Mouse (Mus musculus): Measurements from ENCODE around the gene Ezh1. TPM values are rescaled to one million over a fixed set of nuclear protein-coding genes. Genes with fewer than 3 reads are reported as not detected.

The Ezh1 gene
- polyA plus RNA-seq, 1 experiment from 2014 or later = 12.7 TPM

DNA sequence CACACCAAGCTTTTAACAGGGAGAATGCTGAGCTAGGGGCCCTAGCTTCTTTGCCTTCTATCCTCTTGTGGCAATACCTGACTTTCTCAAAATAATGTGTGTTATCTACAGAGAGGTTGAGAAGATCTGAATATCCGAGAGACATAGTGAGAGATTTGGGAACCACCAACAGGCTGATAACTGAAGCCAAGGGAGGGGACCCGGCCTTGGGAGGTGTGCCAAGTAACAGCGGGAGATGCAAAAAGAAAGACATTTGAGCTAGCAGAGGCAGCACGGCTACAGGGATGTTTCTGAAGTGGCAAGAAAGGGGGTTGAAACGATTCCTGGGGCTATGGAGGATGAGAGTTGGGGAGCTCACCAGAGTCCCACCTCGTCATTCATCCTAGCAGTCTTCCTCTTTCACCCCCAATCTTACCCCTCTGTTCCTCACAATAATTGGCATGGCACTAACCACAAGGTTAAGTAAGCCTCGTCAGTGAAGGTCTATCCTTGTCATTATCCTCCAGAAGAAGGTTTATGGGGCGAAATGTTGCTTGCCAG lies 3.2 kb upstream of the Ezh1 start:
- Histone ChIP-seq H3K4me3 (ENCODE audit: low read depth, low read length) (no peak overlapping the region), H3K4me2 (ENCODE audit: low read depth, severe bottlenecking) (no peak overlapping the region), H3K9ac (ENCODE audit: low read length) (no peak overlapping the region), H3K27me3 (ENCODE audit: control insufficient read depth, insufficient read depth, low read length) (no peaks in the 10 kb centered on the region), H3K36me3 (ENCODE audit: control insufficient read depth, insufficient read depth, low read length) (no peaks in the 10 kb centered on the region), H3K4me1 (ENCODE audit: control insufficient read depth, insufficient read depth, low read length) (peaks cover 20% of the 10 kb centered on the region), H3K27ac (replicated peaks; ENCODE audit: low read depth, low read length) (no peak overlapping the region; the same call in 1 of the 2 replicates), H3K9me3 (ENCODE audit: control insufficient read depth, low read length) (no peaks in the 10 kb centered on the region)
- 44% methylated on average over 8 of the region's 8 CpGs for WGBS
- ATAC-seq (ENCODE audit: insufficient number of reproducible peaks, low FRiP score, low TSS enrichment, low read depth) (no peak), DNase-seq (ENCODE audit: low spot score) (no peak)

DNA sequence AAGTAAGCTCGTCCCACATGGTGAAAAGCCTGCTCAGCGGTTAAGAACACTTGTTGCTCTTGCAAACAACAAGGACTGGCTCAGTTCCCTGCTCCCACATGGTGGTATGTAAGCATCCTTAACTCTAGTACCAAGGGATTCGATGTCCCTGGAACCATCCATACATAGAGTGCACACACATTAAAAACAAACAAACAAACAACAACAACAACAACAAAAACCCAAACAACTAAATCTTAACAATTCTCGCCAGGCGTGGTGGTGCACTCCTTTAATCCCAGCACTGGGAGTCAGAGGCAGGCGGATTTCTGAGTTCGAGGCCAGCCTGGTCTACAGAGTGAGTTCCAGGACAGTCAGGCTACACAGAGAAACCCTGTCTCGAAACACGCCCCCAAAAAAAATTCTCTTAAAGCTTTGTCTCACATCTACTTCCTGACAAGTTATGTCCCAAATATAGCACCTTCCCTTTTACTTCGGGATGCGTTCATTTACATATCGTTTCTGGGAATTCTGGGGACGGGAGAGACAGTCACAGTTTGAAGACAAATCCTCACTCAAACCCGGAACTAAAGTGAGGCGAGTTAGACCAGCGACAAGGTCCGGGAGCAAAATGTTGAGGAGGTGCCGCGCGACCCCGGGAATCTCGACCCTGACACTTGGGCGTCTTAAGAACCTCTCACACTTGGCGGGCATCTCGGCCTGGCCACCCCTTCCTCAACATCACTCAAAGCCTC lies 765 bp downstream of the Ezh1 start:
- peak overlapping the region; percentile 69 for H3K9ac ChIP-seq (ENCODE audit: low read length)
- peak overlapping the region; percentile 85 for H3K4me3 ChIP-seq (ENCODE audit: low read depth, low read length)
- no peaks in the 10 kb centered on the region for H3K36me3 ChIP-seq (ENCODE audit: control insufficient read depth, insufficient read depth, low read length)
- H3K9me3 ChIP-seq (ENCODE audit: control insufficient read depth, low read length) = no peaks in the 10 kb centered on the region
- DNase-seq (ENCODE audit: low spot score) (no peak), ATAC-seq (ENCODE audit: insufficient number of reproducible peaks, low FRiP score, low TSS enrichment, low read depth) (no peak)
- H3K27ac ChIP-seq (replicated peaks; ENCODE audit: low read depth, low read length) = no peak overlapping the region
- 19% methylated on average over 25 of the region's 25 CpGs for WGBS
- H3K4me1 ChIP-seq (ENCODE audit: control insufficient read depth, insufficient read depth, low read length) = peaks cover 6% of the 10 kb centered on the region
- peak overlapping the region; percentile 83 for H3K4me2 ChIP-seq (ENCODE audit: low read depth, severe bottlenecking)
- no peaks in the 10 kb centered on the region for H3K27me3 ChIP-seq (ENCODE audit: control insufficient read depth, insufficient read depth, low read length)

DNA sequence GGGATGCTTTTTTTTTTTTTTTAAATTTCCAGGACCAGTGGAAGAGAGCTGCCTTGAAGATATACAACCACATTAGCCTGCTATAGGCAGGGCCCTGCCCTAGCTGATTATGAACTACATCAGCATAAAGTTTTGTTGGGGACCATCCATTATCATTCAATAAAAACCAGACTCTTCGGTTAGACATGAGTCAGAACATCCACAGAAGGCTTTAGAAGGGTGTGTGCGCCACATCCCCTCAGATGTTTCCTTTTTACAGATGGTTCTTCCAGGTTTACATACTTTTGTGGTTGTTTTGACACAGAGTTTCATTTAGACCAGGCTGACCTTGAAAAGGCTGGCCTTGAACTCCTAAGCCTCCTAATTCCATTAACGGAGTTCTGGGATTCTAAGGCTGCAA lies 1.9 kb downstream of the Ezh1 start:
- Histone ChIP-seq H3K27me3 (ENCODE audit: control insufficient read depth, insufficient read depth, low read length) (no peaks in the 10 kb centered on the region), H3K4me3 (ENCODE audit: low read depth, low read length) (no peak overlapping the region), H3K4me1 (ENCODE audit: control insufficient read depth, insufficient read depth, low read length) (no peaks in the 10 kb centered on the region), H3K9me3 (ENCODE audit: control insufficient read depth, low read length) (no peaks in the 10 kb centered on the region), H3K27ac (replicated peaks; ENCODE audit: low read depth, low read length) (no peak overlapping the region), H3K9ac (ENCODE audit: low read length) (no peak overlapping the region), H3K4me2 (ENCODE audit: low read depth, severe bottlenecking) (no peak overlapping the region), H3K36me3 (ENCODE audit: control insufficient read depth, insufficient read depth, low read length) (no peaks in the 10 kb centered on the region)
- ATAC-seq (ENCODE audit: insufficient number of reproducible peaks, low FRiP score, low TSS enrichment, low read depth) (no peak), DNase-seq (ENCODE audit: low spot score) (no peak)
- WGBS = 95% methylated on average over 3 of the region's 3 CpGs

DNA sequence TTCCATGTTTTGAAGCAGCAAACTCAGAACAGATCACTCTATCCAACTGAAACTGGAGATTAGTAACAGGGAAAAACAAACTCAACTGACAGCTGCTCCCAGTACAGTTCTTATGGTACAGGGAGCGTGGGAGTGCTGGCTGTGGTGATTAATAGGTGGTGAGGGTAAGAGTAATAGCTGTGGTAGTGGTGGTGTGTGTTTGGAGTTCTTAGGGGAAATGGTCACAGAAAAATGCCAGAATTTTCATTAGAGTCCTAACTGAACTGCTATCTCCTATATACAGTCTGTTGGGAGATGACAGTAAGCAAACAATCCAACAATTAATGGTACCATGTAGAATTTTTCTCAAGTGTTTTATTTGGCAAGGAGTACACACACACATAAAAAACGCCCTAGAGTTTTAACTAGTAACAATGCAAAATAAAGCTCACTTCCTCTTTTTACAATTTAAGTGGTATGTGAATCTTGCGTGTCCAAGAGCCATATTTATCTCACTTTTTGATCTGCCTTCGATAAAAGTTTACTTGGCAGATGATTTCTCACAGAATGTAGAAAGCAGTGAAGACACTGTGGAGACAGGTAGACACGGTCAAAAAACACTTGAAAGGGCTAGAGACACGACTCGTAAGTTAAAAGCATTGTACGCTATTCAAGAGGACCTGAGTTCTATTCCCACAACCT lies 4.8 kb downstream of the Ezh1 start:
- no peaks in the 10 kb centered on the region for H3K27me3 ChIP-seq (ENCODE audit: control insufficient read depth, insufficient read depth, low read length)
- H3K9ac ChIP-seq (ENCODE audit: low read length) = no peak overlapping the region
- 0 out of 2 replicates have a peak overlapping the region, but pooled peaks have one; percentile 8 for H3K27ac ChIP-seq (replicated peaks; ENCODE audit: low read depth, low read length)
- WGBS = 90% methylated on average over 8 of the region's 8 CpGs
- no peaks in the 10 kb centered on the region for H3K4me1 ChIP-seq (ENCODE audit: control insufficient read depth, insufficient read depth, low read length)
- H3K4me3 ChIP-seq (ENCODE audit: low read depth, low read length) = no peak overlapping the region
- ATAC-seq (ENCODE audit: insufficient number of reproducible peaks, low FRiP score, low TSS enrichment, low read depth) = no peak
- H3K36me3 ChIP-seq (ENCODE audit: control insufficient read depth, insufficient read depth, low read length) = no peaks in the 10 kb centered on the region
- DNase-seq (ENCODE audit: low spot score) = no peak
- H3K9me3 ChIP-seq (ENCODE audit: control insufficient read depth, low read length) = no peaks in the 10 kb centered on the region
- no peak overlapping the region for H3K4me2 ChIP-seq (ENCODE audit: low read depth, severe bottlenecking)

DNA sequence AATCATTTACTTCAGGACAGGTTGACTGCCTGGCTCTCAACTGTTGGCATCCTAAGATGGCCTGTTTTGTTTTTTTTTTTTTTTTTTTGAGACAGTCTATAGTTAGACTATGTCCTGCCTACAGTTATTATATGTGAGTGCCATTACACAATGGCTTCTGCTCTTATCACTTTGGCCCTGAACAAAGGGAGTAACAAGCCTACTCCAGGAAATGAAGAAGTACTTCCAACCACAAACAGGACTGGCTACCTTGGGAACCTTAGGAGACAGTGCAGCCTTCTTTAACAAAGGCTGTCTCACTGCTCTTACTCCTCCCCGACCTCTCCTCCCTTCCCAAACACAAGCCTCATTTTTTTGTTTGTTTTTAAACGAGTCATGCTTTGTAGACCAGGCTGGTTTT lies 5.4 kb downstream of the Ezh1 start:
- DNase-seq (ENCODE audit: low spot score) (no peak), ATAC-seq (ENCODE audit: insufficient number of reproducible peaks, low FRiP score, low TSS enrichment, low read depth) (no peak)
- no peak overlapping the region for H3K9ac ChIP-seq (ENCODE audit: low read length)
- 69% methylated on average over 2 of the region's 2 CpGs for WGBS
- H3K4me1 ChIP-seq (ENCODE audit: control insufficient read depth, insufficient read depth, low read length) = no peaks in the 10 kb centered on the region
- H3K9me3 ChIP-seq (ENCODE audit: control insufficient read depth, low read length) = no peaks in the 10 kb centered on the region
- H3K4me2 ChIP-seq (ENCODE audit: low read depth, severe bottlenecking) = no peak overlapping the region
- H3K27ac ChIP-seq (replicated peaks; ENCODE audit: low read depth, low read length) = 0 out of 2 replicates have a peak overlapping the region, but pooled peaks have one; percentile 8
- no peaks in the 10 kb centered on the region for H3K27me3 ChIP-seq (ENCODE audit: control insufficient read depth, insufficient read depth, low read length)
- no peaks in the 10 kb centered on the region for H3K36me3 ChIP-seq (ENCODE audit: control insufficient read depth, insufficient read depth, low read length)
- no peak overlapping the region for H3K4me3 ChIP-seq (ENCODE audit: low read depth, low read length)

DNA sequence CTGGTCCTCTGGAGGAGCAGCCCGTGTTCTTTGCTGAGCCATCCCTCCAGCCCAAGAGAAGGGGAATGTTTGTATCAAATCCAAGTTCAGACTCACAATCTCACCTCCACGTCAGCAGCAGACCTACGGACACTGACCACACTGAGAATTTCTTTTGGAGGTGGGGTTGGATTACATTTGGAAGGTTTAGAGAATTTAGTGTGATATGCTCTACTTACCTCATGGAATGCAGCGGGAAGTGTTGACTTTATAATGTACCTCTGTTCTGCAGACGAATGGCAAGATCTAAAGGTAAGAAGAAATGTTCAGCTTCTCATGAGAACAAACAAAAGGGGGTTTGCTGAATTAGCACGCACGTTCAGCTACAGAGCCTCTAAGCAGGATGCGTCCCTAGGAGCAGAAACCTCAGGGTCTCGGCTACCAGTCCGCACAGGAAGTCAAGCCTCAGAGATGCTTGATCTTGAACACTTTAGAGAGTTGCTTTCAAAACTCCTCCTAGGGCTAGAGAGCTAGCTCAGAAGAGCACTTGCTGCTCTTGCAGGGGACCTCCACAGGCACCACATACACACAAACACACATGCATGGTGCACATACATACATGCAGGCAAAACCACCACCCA lies 7.7 kb downstream of the Ezh1 start:
- Histone ChIP-seq H3K27me3 (ENCODE audit: control insufficient read depth, insufficient read depth, low read length) (no peaks in the 10 kb centered on the region), H3K9me3 (ENCODE audit: control insufficient read depth, low read length) (no peaks in the 10 kb centered on the region), H3K9ac (ENCODE audit: low read length) (no peak overlapping the region), H3K4me3 (ENCODE audit: low read depth, low read length) (no peak overlapping the region), H3K27ac (replicated peaks; ENCODE audit: low read depth, low read length) (no peak overlapping the region), H3K36me3 (ENCODE audit: control insufficient read depth, insufficient read depth, low read length) (no peaks in the 10 kb centered on the region; the same call in 1 of the 2 replicates), H3K4me1 (ENCODE audit: control insufficient read depth, insufficient read depth, low read length) (no peaks in the 10 kb centered on the region), H3K4me2 (ENCODE audit: low read depth, severe bottlenecking) (no peak overlapping the region)
- WGBS = 86% methylated on average over 10 of the region's 10 CpGs
- ATAC-seq (ENCODE audit: insufficient number of reproducible peaks, low FRiP score, low TSS enrichment, low read depth) = no peak
- no peak for DNase-seq (ENCODE audit: low spot score)

DNA sequence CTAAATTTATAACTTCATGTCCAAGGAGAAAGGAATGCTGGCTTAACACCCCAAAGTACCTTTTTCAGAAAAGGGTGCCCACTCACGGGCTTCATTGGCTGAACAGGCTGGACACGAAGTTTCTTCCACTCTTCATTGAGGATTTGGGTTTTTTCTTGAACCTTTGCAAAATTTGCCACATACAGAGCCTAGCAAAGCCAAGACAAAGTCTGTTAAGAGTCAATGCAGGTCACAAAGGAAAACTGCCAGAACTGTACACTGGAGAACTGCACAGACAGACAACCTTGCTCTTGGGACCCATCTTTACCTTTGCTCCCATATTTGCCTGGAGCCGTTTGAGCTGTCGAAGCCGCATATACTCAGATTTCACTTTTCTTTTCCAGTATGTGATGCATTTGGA lies 9.3 kb downstream of the Ezh1 start:
- H3K9me3 ChIP-seq (ENCODE audit: control insufficient read depth, low read length) = no peaks in the 10 kb centered on the region
- WGBS = 90% methylated on average over 5 of the region's 5 CpGs
- no peaks in the 10 kb centered on the region; the same call in 1 of the 2 replicates for H3K36me3 ChIP-seq (ENCODE audit: control insufficient read depth, insufficient read depth, low read length)
- H3K4me2 ChIP-seq (ENCODE audit: low read depth, severe bottlenecking) = no peak overlapping the region
- DNase-seq (ENCODE audit: low spot score) (no peak), ATAC-seq (ENCODE audit: insufficient number of reproducible peaks, low FRiP score, low TSS enrichment, low read depth) (no peak)
- no peak overlapping the region for H3K9ac ChIP-seq (ENCODE audit: low read length)
- H3K4me1 ChIP-seq (ENCODE audit: control insufficient read depth, insufficient read depth, low read length) = no peaks in the 10 kb centered on the region
- no peak overlapping the region for H3K27ac ChIP-seq (replicated peaks; ENCODE audit: low read depth, low read length)
- no peak overlapping the region for H3K4me3 ChIP-seq (ENCODE audit: low read depth, low read length)
- H3K27me3 ChIP-seq (ENCODE audit: control insufficient read depth, insufficient read depth, low read length) = no peaks in the 10 kb centered on the region

DNA sequence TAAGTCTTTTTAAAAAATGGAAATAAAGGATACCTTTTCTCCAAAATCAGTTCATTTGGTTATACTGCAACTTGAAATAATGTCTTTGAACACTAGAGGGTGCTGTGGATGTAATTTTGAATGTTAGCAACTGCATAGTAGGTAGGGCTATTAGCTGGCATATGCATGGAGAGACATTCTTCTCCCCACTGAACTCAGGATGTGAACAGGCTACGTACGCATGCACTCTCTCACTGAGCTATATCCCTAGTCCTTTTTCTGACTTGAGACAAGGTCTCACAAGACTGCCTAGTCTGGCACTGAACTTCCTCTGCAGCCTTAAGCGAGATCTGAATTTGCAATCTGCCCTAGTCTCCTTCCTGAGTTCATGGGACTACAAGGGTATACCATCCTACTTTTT lies 14.3 kb downstream of the Ezh1 start:
- DNase-seq (ENCODE audit: low spot score) = peak; percentile 52
- no peaks in the 10 kb centered on the region; the same call in 1 of the 2 replicates for H3K36me3 ChIP-seq (ENCODE audit: control insufficient read depth, insufficient read depth, low read length)
- H3K27me3 ChIP-seq (ENCODE audit: control insufficient read depth, insufficient read depth, low read length) = no peaks in the 10 kb centered on the region
- H3K4me1 ChIP-seq (ENCODE audit: control insufficient read depth, insufficient read depth, low read length) = no peaks in the 10 kb centered on the region
- ATAC-seq (ENCODE audit: insufficient number of reproducible peaks, low FRiP score, low TSS enrichment, low read depth) = no peak
- 61% methylated on average over 3 of the region's 3 CpGs for WGBS
- no peaks in the 10 kb centered on the region for H3K9me3 ChIP-seq (ENCODE audit: control insufficient read depth, low read length)
- no peak overlapping the region for H3K4me2 ChIP-seq (ENCODE audit: low read depth, severe bottlenecking)
- H3K9ac ChIP-seq (ENCODE audit: low read length) = no peak overlapping the region
- H3K27ac ChIP-seq (replicated peaks; ENCODE audit: low read depth, low read length) = no peak overlapping the region
- no peak overlapping the region for H3K4me3 ChIP-seq (ENCODE audit: low read depth, low read length)

Measured in limb, embryonic 11.5 days (tissue).